Mouse (Mus musculus): ENCODE data around the gene Tmppe.
"Not testable (repeated sequence)": the region's sequence is repeated elsewhere in the genome, so short reads cannot be mapped to it uniquely, and the experiment has no call there.

The Tmppe gene

GRCm38 (mm10) chr9:114400949-114401684, at the start of gene Tmppe, which contains the start of gene Glb1:
Gene Tmppe (plus strand): TSS chr9:114401105.
Gene Glb1 (plus strand): TSS chr9:114401076.
- peak; percentile 83 to 88 for DNase-seq

- peak; percentile 68 to 75 for DNase-seq
These were observed 33.0 kb upstream of the Tmppe start for GRCm38 (mm10) chr9:114367783-114368470.

- DNase-seq, result no peak
These were observed 32.4 kb upstream of the Tmppe start for GRCm38 (mm10) chr9:114368471-114368858.

GRCm38 (mm10) chr9:114369389-114369788, 31.5 kb upstream of the Tmppe start:
- DNase-seq, result not testable (repeated sequence)

- peak; percentile 46 to 56 for DNase-seq
These were observed 29.2 kb upstream of the Tmppe start for GRCm38 (mm10) chr9:114371717-114372116.

- DNase-seq, result no peak
These were observed 25.5 kb upstream of the Tmppe start for GRCm38 (mm10) chr9:114375276-114375962.

GRCm38 (mm10) chr9:114377168-114377567, 23.7 kb upstream of the Tmppe start:
- DNase-seq, result no peak

GRCm38 (mm10) chr9:114379871-114380270, 21.0 kb upstream of the Tmppe start:
- no peak for DNase-seq

GRCm38 (mm10) chr9:114380881-114381733, 19.8 kb upstream of the Tmppe start:
- DNase-seq, result no peak

GRCm38 (mm10) chr9:114382936-114383710, 17.8 kb upstream of the Tmppe start:
- DNase-seq, result no peak

- no peak for DNase-seq
These were observed 16.2 kb upstream of the Tmppe start for GRCm38 (mm10) chr9:114384691-114385090.

GRCm38 (mm10) chr9:114385160-114385559, 15.7 kb upstream of the Tmppe start:
- no peak for DNase-seq

- no peak for DNase-seq
These were observed 13.8 kb upstream of the Tmppe start for GRCm38 (mm10) chr9:114387086-114387485.

GRCm38 (mm10) chr9:114388288-114388687, 12.6 kb upstream of the Tmppe start:
- DNase-seq, result no peak

GRCm38 (mm10) chr9:114388701-114389370, 12.1 kb upstream of the Tmppe start:
- DNase-seq, result no peak

GRCm38 (mm10) chr9:114389371-114389904, 11.5 kb upstream of the Tmppe start:
- no peak for DNase-seq

GRCm38 (mm10) chr9:114389905-114390748, 10.8 kb upstream of the Tmppe start, which contains the start of gene Crtap:
Gene Crtap (minus strand): TSS chr9:114390675.
- DNase-seq, result peak; percentile 68 to 75

GRCm38 (mm10) chr9:114390749-114391075, 10.2 kb upstream of the Tmppe start:
- no peak for DNase-seq

GRCm38 (mm10) chr9:114394136-114394535, 6.8 kb upstream of the Tmppe start:
- not testable (repeated sequence) for DNase-seq

- DNase-seq, result no peak
These were observed 6.2 kb upstream of the Tmppe start for GRCm38 (mm10) chr9:114394677-114395076.
